11 mouse cellular contexts compared by ENCODE assay signal in the genomic region with DNA sequence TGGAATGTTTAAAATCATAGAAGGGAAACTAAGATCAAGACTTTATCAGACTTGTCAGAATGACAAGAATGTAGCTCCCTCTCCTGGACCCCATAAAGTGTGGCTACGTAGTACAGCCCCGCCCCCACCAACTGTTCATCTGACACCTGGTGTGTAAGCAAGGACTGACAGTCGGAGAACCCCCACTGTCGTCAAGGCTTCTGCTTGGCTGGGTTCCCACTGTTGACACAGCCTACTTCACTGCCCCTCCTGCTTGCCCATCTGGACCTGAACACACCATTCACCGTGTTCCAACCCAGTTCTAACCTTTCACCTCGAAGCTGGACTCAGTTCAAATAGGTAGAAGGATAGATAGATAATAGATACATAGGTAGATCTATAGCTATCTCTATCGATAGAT. TPM values are rescaled to one million over a fixed set of nuclear protein-coding genes. Genes with fewer than 3 reads are reported as not detected.
DNase-seq lines count a peak whose midpoint lies in the region; ATAC-seq and TF ChIP-seq lines count a peak whose summit lies in the region.
"Had no signal": no experiment of that assay in that cellular context is flagged by ENCODE, and none has a peak within 500 bp of the region (broad histone marks: within the 10 kb centered on the region; RNA-seq: fewer than 3 reads in every experiment).

No protein-coding gene starts in this region.

- no peak overlapping the region for H3K9ac ChIP-seq in liver, postnatal 0 days (replicated peaks)
- no peak overlapping the region for H3K9ac ChIP-seq in hindbrain, embryonic 16.5 days (ENCODE audit: low read depth, low read length)
- H3K9ac ChIP-seq: hindbrain, embryonic 15.5 days had no signal

- peak; percentile 9 for DNase-seq in gastrocnemius, postnatal 10 days
- DNase-seq in gastrocnemius, adult 2 months, result no peak
- peak; percentile 23 to 43 for DNase-seq in B cell, adult 2 months
- peak; percentile 84 for DNase-seq in kidney, adult 2 months
- DNase-seq in liver, postnatal 0 days, result peak; percentile 78
- no peak for DNase-seq in frontal cortex, postnatal 36 days (ENCODE audit: low spot score in 2 of 2)
- no peak for DNase-seq in urinary bladder, adult 18-20 months (ENCODE audit: low spot score in 2 of 2)

- ATAC-seq in liver, postnatal 0 days, result peak; percentile 91
- ATAC-seq in hindbrain, embryonic 16.5 days, result no peak; the same call in 1 of the 2 replicates

- no peaks in the 10 kb centered on the region; the same call in 1 of the 2 replicates for H3K4me1 ChIP-seq in kidney, adult 2 months (ENCODE audit: control insufficient read depth, insufficient read depth, low read length)
- peaks cover 17% of the 10 kb centered on the region for H3K4me1 ChIP-seq in liver, postnatal 0 days (ENCODE audit: insufficient read depth)
- H3K4me1 ChIP-seq in hindbrain, embryonic 16.5 days (ENCODE audit: control insufficient read depth, insufficient read depth, low read depth, low read length), result no peaks in the 10 kb centered on the region
- H3K4me1 ChIP-seq: hindbrain, embryonic 15.5 days had no signal

- WGBS in kidney, adult 2 months, result 38% methylated on average over 7 of the region's 7 CpGs
- WGBS in liver, postnatal 0 days (ENCODE audit: insufficient replicate concordance), result 42% methylated on average over 7 of the region's 7 CpGs
- 58% methylated on average over 7 of the region's 7 CpGs for WGBS in hindbrain, embryonic 16.5 days

- H3K9me3 ChIP-seq in liver, postnatal 0 days (ENCODE audit: low read length), result no peaks in the 10 kb centered on the region
- H3K9me3 ChIP-seq in hindbrain, embryonic 16.5 days (ENCODE audit: control insufficient read depth, low read length), result no peaks in the 10 kb centered on the region
- H3K9me3 ChIP-seq: G1E; hindbrain, embryonic 15.5 days had no signal

- no peak overlapping the region for H3K27ac ChIP-seq in gastrocnemius, adult 2 months
- H3K27ac ChIP-seq in kidney, adult 2 months (ENCODE audit: insufficient read depth, low read depth, low read length), result no peak overlapping the region
- no peak overlapping the region for H3K27ac ChIP-seq in liver, postnatal 0 days (ENCODE audit: low read depth)
- no peak overlapping the region for H3K27ac ChIP-seq in hindbrain, embryonic 16.5 days (ENCODE audit: low read depth, low read length)
- H3K27ac ChIP-seq: hindbrain, embryonic 15.5 days; macrophage had no signal

- TF ChIP-seq EP300 in liver, postnatal 0 days (IDR thresholded peaks at IDR 0.05; ENCODE audit: low read depth), result no peak

- no peak for TF ChIP-seq CTCF in gastrocnemius, adult 2 months (IDR thresholded peaks at IDR 0.05)
- no peak for TF ChIP-seq CTCF in kidney, adult 2 months (conservative IDR thresholded peaks at IDR 0.05; ENCODE audit: insufficient read depth, insufficient read length, low read depth, low read length)
- peak; percentile 20; the same call in 1 of the 2 replicates for TF ChIP-seq CTCF in liver, postnatal 0 days (IDR thresholded peaks at IDR 0.05; ENCODE audit: low read depth)

- no peaks in the 10 kb centered on the region for H3K36me3 ChIP-seq in kidney, adult 2 months (ENCODE audit: control insufficient read depth, insufficient read depth, low read length)
- no peaks in the 10 kb centered on the region for H3K36me3 ChIP-seq in liver, postnatal 0 days (replicated peaks; ENCODE audit: insufficient read depth, low read length)
- H3K36me3 ChIP-seq in hindbrain, embryonic 16.5 days (ENCODE audit: control insufficient read depth, insufficient read depth, low read length), result no peaks in the 10 kb centered on the region
- H3K36me3 ChIP-seq: G1E; hindbrain, embryonic 15.5 days had no signal

- no peak overlapping the region for H3K4me3 ChIP-seq in gastrocnemius, adult 2 months
- H3K4me3 ChIP-seq in kidney, adult 2 months (ENCODE audit: insufficient read depth, low read depth, low read length), result no peak overlapping the region
- H3K4me3 ChIP-seq in liver, postnatal 0 days (ENCODE audit: low read depth, low read length), result no peak overlapping the region
- no peak overlapping the region for H3K4me3 ChIP-seq in hindbrain, embryonic 16.5 days (ENCODE audit: low read length)
- H3K4me3 ChIP-seq: hindbrain, embryonic 15.5 days had no signal

- intact Hi-C loops in gastrocnemius, adult 2 months (cut with DNase I), result no loop called here

- no peak overlapping the region for H3K4me2 ChIP-seq in liver, postnatal 0 days (ENCODE audit: low read depth, low read length)
- H3K4me2 ChIP-seq in hindbrain, embryonic 16.5 days (ENCODE audit: low read length), result no peak overlapping the region
- H3K4me2 ChIP-seq: hindbrain, embryonic 15.5 days had no signal

- TF ChIP-seq POLR2A in kidney, adult 2 months (IDR thresholded peaks at IDR 0.05; ENCODE audit: low read depth, low read length), result no peak

- no peaks in the 10 kb centered on the region for H3K27me3 ChIP-seq in kidney, adult 2 months (replicated peaks; ENCODE audit: control insufficient read depth, insufficient read depth, low read length)
- H3K27me3 ChIP-seq in liver, postnatal 0 days (ENCODE audit: insufficient read depth, low read length), result no peaks in the 10 kb centered on the region
- no peaks in the 10 kb centered on the region for H3K27me3 ChIP-seq in hindbrain, embryonic 16.5 days (replicated peaks; ENCODE audit: control insufficient read depth, insufficient read depth, low read length)
- H3K27me3 ChIP-seq: hindbrain, embryonic 15.5 days had no signal

RNA-seq across cellular contexts. Expression of a gene that starts 15.5 kb away (rescaled TPM):
- 10 to 100 TPM; 57.9 to 75.4 TPM for total RNA-seq in gastrocnemius, postnatal 10 days (2021)
- 100 to 1,000 TPM; 122 to 189 TPM for total RNA-seq in gastrocnemius, adult 2 months (2021)
- polyA plus RNA-seq in kidney, adult 2 months (2012; rRNA removed), result 215 and 219 TPM in 2 replicates
- polyA plus RNA-seq in liver, postnatal 0 days (2015; fragmentation: Nextera tagmentation; extraction: Ambion mirVana), result 47.0 and 50.4 TPM in 2 replicates
- polyA plus RNA-seq in hindbrain, embryonic 16.5 days (2015; fragmentation: Nextera tagmentation; extraction: Ambion mirVana), result 52.2 and 56.1 TPM in 2 replicates

RNA-seq across cellular contexts. Expression of a gene that starts 32.4 kb away (rescaled TPM):
- total RNA-seq in gastrocnemius, postnatal 10 days (2021), result 10 to 100 TPM in 1 of 2 experiments, 1 to 10 TPM in 1; 9.4 to 10.0 TPM
- total RNA-seq in gastrocnemius, adult 2 months (2021), result under 1 TPM; 0.28 to 0.31 TPM
- 0.56 and 0.61 TPM in 2 replicates for polyA plus RNA-seq in kidney, adult 2 months (2012; rRNA removed)
- 28.8 and 31.4 TPM in 2 replicates for polyA plus RNA-seq in liver, postnatal 0 days (2015; fragmentation: Nextera tagmentation; extraction: Ambion mirVana)
- 22.0 and 22.5 TPM in 2 replicates for polyA plus RNA-seq in hindbrain, embryonic 16.5 days (2015; fragmentation: Nextera tagmentation; extraction: Ambion mirVana)

RNA-seq across cellular contexts. Expression of a gene that starts 53.9 kb away (rescaled TPM):
- total RNA-seq in gastrocnemius, postnatal 10 days (2021), result 1 to 10 TPM; 4.8 to 7.4 TPM
- 1 to 10 TPM; 5.2 to 6.4 TPM for total RNA-seq in gastrocnemius, adult 2 months (2021)
- 17.5 and 19.9 TPM in 2 replicates for polyA plus RNA-seq in kidney, adult 2 months (2012; rRNA removed)
- polyA plus RNA-seq in liver, postnatal 0 days (2015; fragmentation: Nextera tagmentation; extraction: Ambion mirVana), result 2.4 and 2.5 TPM in 2 replicates
- 6.2 and 6.5 TPM in 2 replicates for polyA plus RNA-seq in hindbrain, embryonic 16.5 days (2015; fragmentation: Nextera tagmentation; extraction: Ambion mirVana)

Comparison
In these comparisons a context has a peak if more than half of its experiments do, and no peak if none do; other contexts are left out.
1. DNase-seq: peak in gastrocnemius, postnatal 10 days (single experiment), B cell, adult 2 months (2 of 2), kidney, adult 2 months (single experiment) and liver, postnatal 0 days (single experiment); none in gastrocnemius, adult 2 months (single experiment), frontal cortex, postnatal 36 days (0 of 2) and urinary bladder, adult 18-20 months (0 of 2).
2. RNA of a gene that starts 32.4 kb away (polyA plus RNA-seq): 28.8 to 31.4 TPM in liver, postnatal 0 days and 22.0 to 22.5 TPM in hindbrain, embryonic 16.5 days; 0.56 to 0.61 TPM in kidney, adult 2 months; every median in the first group is over 10 times any median in the second.